Mouse (Mus musculus) embryonic facial prominence, embryonic 13.5 days (tissue): ENCODE measurements around the gene Fam178b. TPM values are rescaled to one million over a fixed set of nuclear protein-coding genes. Genes with fewer than 3 reads are reported as not detected.

Experiments
- ATAC-seq: fragments of 200-750 bp; cut with Nextera tagmentation; 2 replicates; pipeline ENCODE4 v1.8.0; 2017; ENCODE audit warnings: low read depth; ENCODE audit not compliant: insufficient number of reproducible peaks, insufficient read depth, low FRiP score, low TSS enrichment
- H3K27ac ChIP-seq: fragments of 300-500 bp; sonication (generic); 2 replicates; pipeline ENCODE4 v1.5.1; 2015; ENCODE audit warnings: moderate library complexity, mild to moderate bottlenecking, inconsistent platforms
- H3K27me3 ChIP-seq: fragments of 300-500 bp; sonication (generic); 2 replicates; pipeline ENCODE4 v1.6.1; 2015; ENCODE audit warnings: mild to moderate bottlenecking, inconsistent platforms
- H3K36me3 ChIP-seq: fragments of 300-500 bp; sonication (generic); 2 replicates; pipeline ENCODE4 v1.6.1; 2015; ENCODE audit warnings: mild to moderate bottlenecking, inconsistent platforms
- H3K4me1 ChIP-seq: fragments of 300-500 bp; sonication (generic); 2 replicates; pipeline ENCODE4 v1.6.1; 2015; ENCODE audit warnings: inconsistent platforms
- H3K4me2 ChIP-seq: fragments of 300-500 bp; sonication (generic); 2 replicates; pipeline ENCODE4 v1.6.1; 2015; ENCODE audit warnings: moderate library complexity, mild to moderate bottlenecking, inconsistent platforms
- H3K4me3 ChIP-seq: fragments of 300-500 bp; sonication (generic); 2 replicates; pipeline ENCODE4 v1.5.1; 2015; ENCODE audit warnings: mild to moderate bottlenecking, inconsistent platforms
- H3K9ac ChIP-seq: fragments of 300-500 bp; sonication (generic); 2 replicates; pipeline ENCODE4 v1.6.1; 2015; ENCODE audit warnings: mild to moderate bottlenecking, inconsistent platforms
- H3K9me3 ChIP-seq: fragments of 300-500 bp; sonication (generic); 2 replicates; pipeline ENCODE4 v1.6.1; 2016; ENCODE audit warnings: inconsistent platforms
- WGBS: fragments of 180-500 bp; shearing (Covaris S2); methylation state at CpG from one replicate; pipeline ENCODE4 v1.1.7; 2015; ENCODE audit warnings: mixed read lengths; 5-methylcytosine and 5-hydroxymethylcytosine counted together
- microRNA-seq: library from miRNA; unstranded; fragments of <30 nt; microRNA quantifications from one replicate; pipeline ENCODE4, GENCODE M21; 2016
- polyA plus RNA-seq: library from polyadenylated mRNA; unstranded; fragments of >200 nt; fragmentation: Nextera tagmentation; extraction: Ambion mirVana; gene quantifications from 2 replicates; pipeline ENCODE4 v1.2.1, GENCODE M21; 2015

The Fam178b gene
- polyA plus RNA-seq, 1 experiment from 2014 or later, result 0.81 TPM

GRCm38 (mm10) chr1:36523332-36524013 lies 159.5 kb downstream of the Fam178b start:
- Histone ChIP-seq H3K9ac (no peak overlapping the region), H3K27me3 (no peaks in the 10 kb centered on the region), H3K4me2 (no peak overlapping the region), H3K27ac (no peak overlapping the region), H3K4me1 (peaks cover 2% of the 10 kb centered on the region; the same call in 1 of the 2 replicates), H3K9me3 (no peaks in the 10 kb centered on the region), H3K36me3 (peaks cover 87% of the 10 kb centered on the region), H3K4me3 (no peak overlapping the region)
- 77% methylated on average over 9 of the region's 9 CpGs for WGBS
- ATAC-seq, result no peak

- no peaks in the 10 kb centered on the region for H3K9me3 ChIP-seq
- 90% methylated on average over 7 of the region's 7 CpGs for WGBS
- no peak overlapping the region for H3K4me2 ChIP-seq
- H3K36me3 ChIP-seq, result peaks cover 96% of the 10 kb centered on the region
- no peak overlapping the region for H3K4me3 ChIP-seq
- H3K4me1 ChIP-seq, result no peaks in the 10 kb centered on the region
- H3K9ac ChIP-seq, result no peak overlapping the region
- no peak for ATAC-seq
- no peaks in the 10 kb centered on the region for H3K27me3 ChIP-seq
- H3K27ac ChIP-seq, result no peak overlapping the region
These were observed 160.8 kb downstream of the Fam178b start for GRCm38 (mm10) chr1:36522210-36522609.

- ATAC-seq, result no peak
- Histone ChIP-seq H3K4me3 (no peak overlapping the region), H3K9ac (no peak overlapping the region), H3K9me3 (no peaks in the 10 kb centered on the region), H3K4me1 (peaks cover 13% of the 10 kb centered on the region), H3K27me3 (no peaks in the 10 kb centered on the region), H3K36me3 (peaks cover 82% of the 10 kb centered on the region), H3K27ac (no peak overlapping the region), H3K4me2 (no peak overlapping the region)
- WGBS, result 83% methylated on average over 11 of the region's 11 CpGs
These were observed 163.4 kb downstream of the Fam178b start for GRCm38 (mm10) chr1:36519626-36520025.

- WGBS, result 76% methylated on average over 3 of the region's 3 CpGs
These were observed 164.7 kb downstream of the Fam178b start for GRCm38 (mm10) chr1:36518259-36518658.

GRCm38 (mm10) chr1:36513718-36514117 lies 169.3 kb downstream of the Fam178b start:
- Histone ChIP-seq H3K27ac (no peak overlapping the region), H3K9ac (no peak overlapping the region), H3K4me2 (peak overlapping the region; percentile 96), H3K4me3 (peak overlapping the region; percentile 75), H3K4me1 (peaks cover 33% of the 10 kb centered on the region), H3K9me3 (no peaks in the 10 kb centered on the region), H3K36me3 (peaks cover 28% of the 10 kb centered on the region), H3K27me3 (no peaks in the 10 kb centered on the region)
- 52% methylated on average over 2 of the region's 2 CpGs for WGBS
- no peak for ATAC-seq

More at GRCm38 (mm10) chr1:36518259-36518658, 164.7 kb downstream of the Fam178b start:
- Histone ChIP-seq H3K4me2 (no peak overlapping the region), H3K27ac (no peak overlapping the region), H3K27me3 (no peaks in the 10 kb centered on the region), H3K36me3 (peaks cover 74% of the 10 kb centered on the region), H3K9me3 (no peaks in the 10 kb centered on the region), H3K4me3 (no peak overlapping the region), H3K9ac (peak overlapping the region; percentile 46; the same call in 1 of the 2 replicates), H3K4me1 (peaks cover 27% of the 10 kb centered on the region)
- no peak for ATAC-seq

GRCm38 (mm10) chr1:36513310-36513709 lies 169.7 kb downstream of the Fam178b start:
- Histone ChIP-seq H3K36me3 (peaks cover 24% of the 10 kb centered on the region), H3K27me3 (no peaks in the 10 kb centered on the region), H3K9me3 (no peaks in the 10 kb centered on the region), H3K9ac (peak overlapping the region; percentile 87), H3K4me3 (peak overlapping the region; percentile 75), H3K27ac (no peak overlapping the region), H3K4me1 (peaks cover 33% of the 10 kb centered on the region), H3K4me2 (peak overlapping the region; percentile 96)
- WGBS, result 7% methylated on average over 1 of the region's 1 CpGs
- ATAC-seq, result no peak

GRCm38 (mm10) chr1:36512966-36513280 lies 170.1 kb downstream of the Fam178b start:
- Histone ChIP-seq H3K9ac (peak overlapping the region; percentile 87), H3K4me1 (peaks cover 33% of the 10 kb centered on the region), H3K27ac (peak overlapping the region; percentile 99; the same call in 1 of the 2 replicates), H3K4me2 (peak overlapping the region; percentile 96), H3K9me3 (no peaks in the 10 kb centered on the region), H3K4me3 (peak overlapping the region; percentile 75), H3K36me3 (peaks cover 23% of the 10 kb centered on the region), H3K27me3 (no peaks in the 10 kb centered on the region)
- under 1% methylated on average over 16 of the region's 16 CpGs for WGBS
- no peak for ATAC-seq

Small RNA genes lying within 50 kb of the gene (microRNA-seq; reads per million reads assigned to microRNA genes)
- not detected for gene Gm24133

Other genes starting within 250 kb of the Fam178b start
- 53.4 TPM in 2 replicates for gene Lman2l, start 237.9 kb downstream of the Fam178b start, polyA plus RNA-seq
- 15.6 and 16.2 TPM in 2 replicates for gene Cnnm4, start 211.6 kb downstream of the Fam178b start, polyA plus RNA-seq
- 3.4 and 3.8 TPM in 2 replicates for gene Cnnm3, start 171.3 kb downstream of the Fam178b start, polyA plus RNA-seq
- 23.7 and 24.1 TPM in 2 replicates for gene Ankrd23, start 146.3 kb downstream of the Fam178b start, polyA plus RNA-seq
- gene Gm42417, start 143.8 kb downstream of the Fam178b start, polyA plus RNA-seq, result not detected in 2 replicates
- 27.3 and 28.6 TPM in 2 replicates for gene Ankrd39, start 135.7 kb downstream of the Fam178b start, polyA plus RNA-seq
- gene Sema4c, start 124.8 kb downstream of the Fam178b start, polyA plus RNA-seq, result 22.5 and 24.2 TPM in 2 replicates
- 510 and 517 TPM in 2 replicates for gene Cox5b, start 8.3 kb upstream of the Fam178b start, polyA plus RNA-seq
- 0.21 and 0.25 TPM in 2 replicates for gene 4933424G06Rik, start 27.0 kb upstream of the Fam178b start, polyA plus RNA-seq
- 99.2 and 103 TPM in 2 replicates for gene Actr1b, start 31.2 kb upstream of the Fam178b start, polyA plus RNA-seq
- gene Zap70, start 78.6 kb upstream of the Fam178b start, polyA plus RNA-seq, result 0.62 and 0.73 TPM in 2 replicates